Mouse (Mus musculus) adrenal gland (tissue): ENCODE measurements around the gene Snrpa1.

Source experiments
- intact Hi-C: fragments of 180-260 bp; cut with DNase I; formaldehyde crosslinking; loops from one replicate; pipeline ENCODE4 v1.15.1; 2025

The Snrpa1 gene

DNA sequence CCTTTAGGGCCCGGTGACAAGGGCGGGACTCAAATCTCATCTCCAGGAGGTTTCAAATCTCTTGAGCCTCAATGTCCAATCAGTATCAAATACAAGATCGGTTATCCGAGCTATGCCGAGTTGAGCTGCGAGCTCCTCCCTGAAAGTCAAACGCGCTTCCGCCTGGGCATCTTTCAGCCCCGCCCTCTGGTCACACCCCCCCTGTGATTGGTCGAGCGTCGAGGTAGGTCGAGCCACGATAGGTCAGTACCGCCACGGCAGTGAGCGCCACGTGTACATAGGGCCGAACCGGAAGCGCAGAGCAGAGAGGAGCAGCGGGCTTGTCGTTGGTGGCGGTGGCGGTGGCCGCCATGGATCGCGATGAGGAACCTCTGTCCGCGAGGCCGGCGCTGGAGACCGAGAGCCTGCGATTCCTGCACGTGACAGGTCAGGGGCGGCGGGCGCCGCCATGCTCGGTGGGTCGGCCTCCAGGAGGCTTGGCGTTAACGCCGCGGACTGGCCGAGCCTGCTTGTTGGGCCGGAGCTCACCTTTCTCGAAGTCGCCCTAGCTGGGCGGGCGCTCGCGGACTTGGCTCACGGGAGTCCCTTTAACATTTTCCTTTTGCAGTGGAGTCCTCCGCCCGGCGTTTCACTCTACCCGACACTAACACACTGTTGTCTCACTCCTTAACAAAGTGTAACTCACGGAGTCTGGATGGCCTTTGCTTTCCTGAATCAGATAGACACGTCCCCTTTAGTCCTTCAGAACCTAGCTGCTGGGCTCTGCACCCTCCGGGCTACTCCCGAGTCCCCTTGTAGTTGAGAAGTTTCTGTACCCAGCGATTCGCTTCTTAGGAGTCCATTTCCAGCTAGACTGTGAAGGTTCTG lies 20.8 kb downstream of the Snrpa1 start, which contains the start of gene Selenos:
Gene Selenos, plus strand, starts transcription at position 286 of the 867 bp plus-strand sequence.
- intact Hi-C loops = no loop called here

DNA sequence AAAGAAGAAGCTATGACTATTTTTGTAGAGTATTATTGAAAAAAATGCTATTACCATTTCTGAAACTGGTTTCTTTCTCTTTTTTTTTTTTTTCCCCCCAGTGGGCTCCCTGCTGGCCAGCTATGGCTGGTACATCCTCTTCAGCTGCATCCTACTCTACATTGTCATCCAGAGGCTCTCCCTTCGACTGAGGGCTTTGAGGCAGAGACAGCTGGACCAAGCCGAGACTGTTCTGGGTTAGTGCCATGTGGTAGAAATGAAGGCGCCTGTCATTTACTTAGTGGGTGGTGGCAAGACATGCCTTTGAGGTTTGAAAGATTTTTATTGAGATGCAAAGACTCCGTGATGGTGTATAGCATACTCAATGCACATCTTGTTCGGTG lies 21.4 kb downstream of the Snrpa1 start:
- intact Hi-C loops = no loop called here

GRCm38 (mm10) chr7:66083757-66084156 lies 25.0 kb downstream of the Snrpa1 start:
- intact Hi-C loops = no loop called here

GRCm38 (mm10) chr7:66084546-66084945 lies 25.7 kb downstream of the Snrpa1 start:
- intact Hi-C loops = no loop called here

DNA sequence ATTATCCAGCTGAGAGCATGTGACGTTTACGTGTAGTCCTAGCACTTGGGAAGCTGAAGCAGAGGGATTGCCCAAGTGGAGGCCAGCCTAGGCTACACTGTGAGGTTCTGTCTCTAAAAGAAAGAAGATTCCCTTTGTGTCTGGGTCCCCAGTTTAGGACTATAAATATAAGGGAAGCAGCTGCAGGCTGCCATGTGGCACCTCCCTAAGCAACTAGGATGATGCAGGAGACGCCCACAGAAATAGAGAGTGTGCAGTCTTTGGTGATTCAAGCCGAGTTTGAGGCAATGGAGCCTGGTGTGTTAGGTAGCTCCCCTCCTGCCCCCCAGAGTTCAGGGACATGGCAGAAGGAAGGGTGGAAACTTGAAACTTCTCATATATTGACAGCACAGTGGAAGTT lies 28.8 kb downstream of the Snrpa1 start:
- intact Hi-C loops = no loop called here

DNA sequence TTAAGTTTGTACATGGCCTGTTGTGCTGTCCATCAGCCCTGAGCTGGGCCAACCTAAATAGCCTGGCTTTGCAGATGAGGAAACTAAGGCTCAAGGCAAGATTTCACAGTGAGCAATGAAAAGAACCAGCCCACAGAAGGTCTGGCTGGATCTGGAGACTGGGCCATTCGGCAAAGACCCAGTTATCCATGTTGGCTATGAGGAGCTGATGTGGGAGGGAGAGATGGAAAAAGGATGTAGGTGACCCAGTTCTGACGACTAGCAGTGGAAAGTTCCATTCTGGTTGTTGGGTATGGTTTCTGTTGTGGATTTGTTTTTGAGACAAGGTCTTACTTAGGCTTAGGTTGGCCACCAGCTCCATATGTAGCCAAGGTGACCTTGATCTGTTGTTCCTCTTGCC lies 29.3 kb downstream of the Snrpa1 start:
- intact Hi-C loops = no loop called here

GRCm38 (mm10) chr7:66090676-66091190 lies 31.9 kb downstream of the Snrpa1 start:
- intact Hi-C loops = no loop called here

DNA sequence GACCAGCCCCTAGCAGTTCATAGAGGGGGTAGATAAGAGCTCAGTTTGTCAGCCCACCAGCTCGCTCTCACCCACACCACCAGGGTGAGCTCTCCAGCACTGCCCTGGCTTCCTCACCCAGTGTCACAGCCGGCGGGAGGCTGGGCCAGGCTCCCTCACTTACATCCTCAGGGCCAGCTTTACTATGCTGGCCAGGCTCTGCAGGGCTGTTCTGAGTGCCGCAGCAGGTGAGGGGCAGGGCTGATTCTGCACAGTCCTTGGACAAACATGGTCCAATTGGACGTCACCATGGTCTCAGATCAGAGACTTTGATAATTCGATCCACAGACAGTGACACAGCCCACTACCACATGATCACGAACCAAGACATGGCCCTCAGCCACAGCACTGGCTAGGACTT lies 32.8 kb downstream of the Snrpa1 start:
- intact Hi-C loops = no loop called here

DNA sequence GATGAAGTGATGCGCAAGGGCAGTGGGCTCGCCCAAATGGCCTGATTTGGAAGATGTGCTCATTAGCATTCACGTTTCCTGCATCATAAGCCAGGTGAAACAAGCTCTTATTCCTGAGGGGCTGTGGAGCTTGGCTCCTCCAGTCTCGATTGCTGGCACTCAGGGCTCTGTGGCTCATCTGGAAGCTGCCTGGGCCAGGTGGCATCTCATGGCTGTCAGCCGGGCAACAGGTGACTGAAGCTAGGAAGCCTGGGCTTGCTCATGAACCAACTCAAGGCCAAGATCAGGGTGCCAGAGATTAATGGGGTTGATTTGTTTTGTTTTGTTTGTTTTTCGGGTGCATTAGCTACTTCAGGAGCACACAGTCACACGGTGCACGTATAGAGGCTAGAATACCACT lies 33.9 kb downstream of the Snrpa1 start:
- intact Hi-C loops = no loop called here

- intact Hi-C loops = no loop called here
Measured at GRCm38 (mm10) chr7:66094141-66094540, 35.3 kb downstream of the Snrpa1 start.

- intact Hi-C loops = no loop called here
Measured at GRCm38 (mm10) chr7:66098803-66099202, 40.0 kb downstream of the Snrpa1 start.

DNA sequence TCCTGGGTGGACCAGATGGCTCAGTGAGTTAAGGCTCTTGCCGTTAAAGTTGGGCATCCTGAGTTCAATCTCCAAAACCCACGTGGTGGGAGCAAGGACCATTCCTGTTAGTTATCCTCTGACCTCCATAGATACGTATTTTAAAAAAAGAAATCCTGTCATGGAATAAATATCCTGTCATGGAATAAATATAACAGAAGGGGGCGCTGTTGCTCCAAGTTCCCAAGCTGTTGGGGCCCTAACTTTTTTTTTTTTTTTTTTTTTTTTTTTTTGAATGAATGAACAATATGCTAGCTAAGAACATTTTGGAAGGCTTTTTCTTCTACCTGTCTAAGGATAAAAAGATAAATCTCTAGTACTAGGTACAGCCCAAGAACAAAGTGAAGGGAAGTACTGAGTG lies 43.1 kb downstream of the Snrpa1 start:
- intact Hi-C loops = loop anchor here (2.0 to 10.0 kb wide), 3 partner anchors 199 to 563 kb away; no protein-coding TSS in a partner anchor

- intact Hi-C loops = loop anchor here (2.0 to 10.0 kb wide), 3 partner anchors 146 to 560 kb away; no protein-coding TSS in a partner anchor
Measured at GRCm38 (mm10) chr7:66104531-66104930, 45.7 kb downstream of the Snrpa1 start.

DNA sequence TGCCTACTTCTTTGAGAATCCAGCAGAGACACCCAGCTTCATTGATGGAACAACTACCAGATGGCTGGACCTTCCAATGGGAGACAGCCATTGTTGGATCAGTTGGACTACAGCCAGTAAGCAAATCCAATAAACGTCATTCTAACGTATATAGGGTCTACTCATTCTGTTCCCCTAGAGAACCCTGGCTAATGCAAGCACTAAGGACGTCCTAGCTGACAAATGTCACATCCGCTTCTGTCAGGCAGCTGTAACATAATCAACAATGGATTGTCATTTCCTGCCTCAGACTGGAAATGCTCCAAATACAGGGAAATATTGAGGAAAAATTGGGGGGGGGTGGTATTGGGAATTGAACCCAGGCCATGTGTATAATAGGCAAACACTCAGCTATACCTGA lies 47.0 kb downstream of the Snrpa1 start:
- intact Hi-C loops = loop anchor here (2.0 to 10.0 kb wide), 2 partner anchors 145 to 559 kb away; no protein-coding TSS in a partner anchor

DNA sequence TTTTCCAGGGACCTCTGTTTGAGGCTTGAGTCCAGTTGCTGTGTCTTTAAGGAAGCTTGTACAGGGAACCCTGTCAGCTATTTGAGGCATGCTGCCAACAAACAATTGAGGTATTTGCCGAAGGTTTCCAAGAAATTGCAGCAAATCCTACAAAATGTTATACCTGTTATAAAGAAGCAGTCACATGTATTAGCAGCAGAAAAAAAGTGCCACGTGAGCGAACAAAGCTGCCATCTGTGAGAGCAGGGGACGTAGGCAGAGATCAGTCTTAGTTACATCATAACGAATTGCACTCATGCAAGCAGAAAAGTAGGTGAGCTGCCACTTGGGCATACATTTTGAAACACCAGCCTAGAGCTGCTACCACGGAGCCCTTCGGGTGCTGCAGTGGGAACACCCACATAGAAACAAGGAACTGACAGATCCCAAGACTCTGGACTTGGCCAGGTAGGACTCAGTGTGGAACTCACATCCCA lies 47.8 kb downstream of the Snrpa1 start:
- intact Hi-C loops = loop anchor here (10.0 kb wide), 1 partner anchor 558 kb away; no protein-coding TSS in a partner anchor

DNA sequence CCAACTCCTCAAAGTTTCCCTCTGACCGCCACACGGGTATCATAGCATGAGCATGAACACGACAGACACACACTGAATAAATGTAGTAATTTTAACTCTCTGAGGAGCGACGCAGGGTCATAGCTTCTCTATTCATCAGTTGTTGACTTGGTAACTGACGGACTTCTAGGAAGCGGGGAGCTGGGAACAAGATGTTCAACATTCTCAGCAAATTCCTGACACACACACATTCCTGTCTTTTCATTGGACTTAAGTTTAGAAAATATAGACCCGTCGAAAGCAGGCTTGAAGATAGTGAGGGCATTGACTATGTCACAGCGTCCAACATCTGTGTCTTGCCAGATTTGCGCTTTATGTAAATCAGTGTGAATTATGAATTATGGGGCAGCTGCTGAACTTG lies 48.4 kb downstream of the Snrpa1 start:
- intact Hi-C loops = loop anchor here (10.0 kb wide), 1 partner anchor 558 kb away; no protein-coding TSS in a partner anchor

GRCm38 (mm10) chr7:66107930-66108329 lies 49.1 kb downstream of the Snrpa1 start:
- intact Hi-C loops = loop anchor here (10.0 kb wide), 1 partner anchor 557 kb away; no protein-coding TSS in a partner anchor

GRCm38 (mm10) chr7:66108961-66109854 lies 50.4 kb downstream of the Snrpa1 start, which contains the start of gene Chsy1:
TSS of gene Chsy1 (plus strand) at chr7:66109515.
- intact Hi-C loops = loop anchor here (10.0 kb wide), 1 partner anchor 556 kb away; no protein-coding TSS in a partner anchor

DNA sequence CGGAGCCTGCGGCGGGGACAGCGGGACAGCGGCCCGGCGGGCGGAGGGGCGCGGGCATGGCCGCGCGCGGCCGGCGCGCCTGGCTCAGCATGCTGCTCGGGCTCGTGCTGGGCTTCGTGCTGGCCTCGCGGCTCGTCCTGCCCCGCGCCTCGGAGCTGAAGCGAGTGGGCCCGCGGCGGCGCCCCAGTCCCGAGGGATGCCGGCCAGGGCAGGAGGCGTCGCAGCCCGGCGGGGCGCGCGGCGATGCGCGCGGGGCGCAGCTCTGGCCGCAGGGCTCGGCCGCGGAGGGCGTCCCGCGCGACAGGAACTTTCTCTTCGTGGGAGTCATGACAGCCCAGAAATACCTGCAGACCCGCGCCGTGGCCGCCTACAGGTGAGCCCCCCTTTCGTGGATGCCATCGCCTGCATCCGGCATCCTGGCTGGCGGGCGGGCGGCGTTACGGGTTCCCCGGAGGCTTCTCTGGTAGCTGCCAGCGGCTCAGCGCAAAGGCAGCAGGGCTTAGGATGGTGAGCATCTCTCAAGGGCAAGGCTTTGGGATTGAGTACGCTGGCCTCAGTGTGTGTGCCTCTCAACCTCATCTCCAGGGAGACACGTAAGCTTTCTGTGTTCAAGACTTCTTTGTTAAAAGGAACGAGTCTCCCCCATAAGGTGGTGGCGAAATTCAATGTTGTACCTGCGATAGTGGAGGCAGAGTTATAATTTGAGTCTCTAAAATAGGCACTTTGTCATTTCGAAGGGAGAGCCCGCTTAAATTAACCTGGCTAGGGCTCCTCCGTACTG lies 51.2 kb downstream of the Snrpa1 start:
- intact Hi-C loops = loop anchor here (10.0 kb wide), 1 partner anchor 555 kb away; no protein-coding TSS in a partner anchor

GRCm38 (mm10) chr7:66110636-66111112 lies 51.9 kb downstream of the Snrpa1 start:
- intact Hi-C loops = no loop called here
